ENCODE assay signal across 13 mouse cellular contexts in genomic region chr2:70592432-70592831, GRCm38 (mm10). TPM values are rescaled to one million over a fixed set of nuclear protein-coding genes. Genes with fewer than 3 reads are reported as not detected.
DNase-seq lines count a peak whose midpoint lies in the region; TF ChIP-seq lines count a peak whose summit lies in the region.
"Had no signal": no experiment of that assay in that cellular context is flagged by ENCODE, and none has a peak within 500 bp of the region (broad histone marks: within the 10 kb centered on the region; RNA-seq: fewer than 3 reads in every experiment).

No protein-coding gene starts in this region.

- peak overlapping the region; percentile 81 for H3K27ac ChIP-seq in layer of hippocampus, adult 2 months
- H3K27ac ChIP-seq: gastrocnemius, adult 2 months; liver, embryonic 14.5 days had no signal

- H3K4me3 ChIP-seq in layer of hippocampus, adult 2 months, result no peak overlapping the region
- H3K4me3 ChIP-seq: gastrocnemius, adult 2 months; heart, embryonic 12.5 days had no signal

- peak; percentile 25 to 55 for DNase-seq in frontal cortex, adult 2 months (ENCODE audit: extremely low spot score in 1 of 2, low spot score in 1 of 2)
- no peak for DNase-seq in frontal cortex, postnatal 25 days (ENCODE audit: low spot score in 2 of 2)
- peak; percentile 63 to 79 for DNase-seq in right cerebral cortex, postnatal 10 days (ENCODE audit: low spot score in 2 of 2)
- DNase-seq in right cerebral cortex, postnatal 14 days, result no peak
- DNase-seq in layer of hippocampus, adult 2 months (ENCODE audit: low spot score in 2 of 2), result peak; percentile 35 to 80
- DNase-seq in spleen, postnatal 14 days (ENCODE audit: low spot score in 2 of 2), result no peak
- no peak for DNase-seq in spleen, postnatal 10 days (ENCODE audit: low spot score in 2 of 2)
- DNase-seq in MN1 (ENCODE audit: low spot score), result no peak
- DNase-seq: adrenal gland, postnatal 10 days; gastrocnemius, adult 2 months had no signal

- TF ChIP-seq CTCF in layer of hippocampus, adult 2 months (conservative IDR thresholded peaks at IDR 0.05), result peak; percentile 44

RNA-seq across cellular contexts. Expression of gene Gad1, which starts 39.6 kb away (rescaled TPM):
- 891 and 1,276 TPM in 2 replicates for polyA plus RNA-seq in frontal cortex, adult 2 months (2012; rRNA removed)
- total RNA-seq in layer of hippocampus, adult 2 months (2021), result 100 to 1,000 TPM; 343 to 384 TPM
- total RNA-seq: common myeloid progenitor, adult 5-6 weeks had no signal

Comparison
In these comparisons a context has a peak if more than half of its experiments do, and no peak if none do; other contexts are left out.
1. DNase-seq: peak in frontal cortex, adult 2 months (2 of 2), right cerebral cortex, postnatal 10 days (2 of 2) and layer of hippocampus, adult 2 months (2 of 2); none in frontal cortex, postnatal 25 days (0 of 2), right cerebral cortex, postnatal 14 days (single experiment), spleen, postnatal 14 days (0 of 2), spleen, postnatal 10 days (0 of 2) and MN1 (single experiment).